Mouse (Mus musculus): ENCODE data around the gene Fgd6.

The Fgd6 gene

GRCm38 (mm10) chr10:94045301-94045700, 9.5 kb downstream of the Fgd6 start:
- DNase-seq (ENCODE audit: low spot score in 2 of 2) = no peak

GRCm38 (mm10) chr10:94047024-94047423, 11.2 kb downstream of the Fgd6 start:
- no peak for DNase-seq (ENCODE audit: low spot score in 2 of 2)

GRCm38 (mm10) chr10:94047845-94048559, 12.2 kb downstream of the Fgd6 start:
- DNase-seq (ENCODE audit: low spot score in 2 of 2) = no peak

- DNase-seq (ENCODE audit: low spot score in 2 of 2) = no peak
Observed at GRCm38 (mm10) chr10:94049121-94049520, 13.3 kb downstream of the Fgd6 start.

DNA sequence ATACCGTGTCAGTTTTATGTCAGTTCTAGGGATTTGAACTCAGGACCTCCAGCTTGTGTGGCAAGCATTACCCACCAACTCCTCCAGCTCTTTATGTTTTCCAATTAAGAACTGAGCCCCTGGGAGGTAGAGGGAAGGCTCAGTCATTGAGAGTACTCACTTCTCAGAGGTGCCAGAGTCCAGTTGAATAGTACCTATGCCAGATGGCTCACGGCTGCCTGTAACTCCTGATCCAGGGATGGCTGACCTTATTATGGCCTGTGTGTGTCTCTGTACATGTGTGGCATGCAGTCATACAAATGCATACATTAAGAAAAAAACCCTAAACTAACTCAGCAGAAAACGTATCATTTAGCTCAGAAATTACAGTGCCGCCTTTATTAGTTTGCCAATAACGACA, 14.9 kb downstream of the Fgd6 start:
- no peak for DNase-seq (ENCODE audit: low spot score in 2 of 2)

DNA sequence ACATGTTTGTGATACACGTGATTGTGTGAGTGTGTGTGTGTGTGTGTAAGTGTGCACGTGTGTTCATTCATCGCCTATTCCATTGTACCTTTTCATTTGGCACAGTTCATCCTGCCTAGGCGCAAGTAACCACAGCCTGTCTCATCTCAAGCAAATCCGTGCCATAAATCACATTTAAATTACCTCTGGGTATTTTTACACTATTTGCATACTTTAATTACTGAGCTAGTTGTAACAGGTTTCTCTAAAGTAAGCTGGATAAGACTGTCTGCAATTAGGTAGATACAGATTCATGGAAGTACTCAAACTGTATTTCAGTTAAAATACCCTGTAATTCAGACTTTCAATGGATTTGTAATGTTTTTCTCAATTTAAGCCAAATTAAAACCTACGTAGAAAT, 20.7 kb downstream of the Fgd6 start:
- no peak for DNase-seq (ENCODE audit: low spot score in 2 of 2)

DNA sequence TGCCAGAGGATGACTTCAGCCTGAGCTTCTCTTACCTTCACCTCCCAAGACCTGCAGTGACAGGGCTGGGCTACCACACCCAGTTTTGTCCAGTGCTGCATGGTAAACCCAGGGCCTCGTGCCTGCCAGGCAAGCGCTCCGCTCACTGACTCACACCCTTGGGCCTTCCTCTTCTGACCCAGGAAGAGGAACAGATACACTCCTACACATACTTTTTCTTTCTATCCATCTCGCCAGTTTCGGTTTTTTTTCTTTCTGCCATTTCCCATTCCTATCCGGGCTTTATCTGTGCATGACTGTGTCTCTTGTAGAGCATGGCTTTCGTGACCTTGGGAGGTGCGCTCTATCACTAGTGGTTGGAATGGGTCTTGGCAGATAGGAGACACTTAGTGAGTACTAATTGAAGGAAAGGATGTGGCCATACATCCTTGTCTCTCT, 23.8 kb downstream of the Fgd6 start:
- no peak for DNase-seq (ENCODE audit: low spot score in 2 of 2)

DNA sequence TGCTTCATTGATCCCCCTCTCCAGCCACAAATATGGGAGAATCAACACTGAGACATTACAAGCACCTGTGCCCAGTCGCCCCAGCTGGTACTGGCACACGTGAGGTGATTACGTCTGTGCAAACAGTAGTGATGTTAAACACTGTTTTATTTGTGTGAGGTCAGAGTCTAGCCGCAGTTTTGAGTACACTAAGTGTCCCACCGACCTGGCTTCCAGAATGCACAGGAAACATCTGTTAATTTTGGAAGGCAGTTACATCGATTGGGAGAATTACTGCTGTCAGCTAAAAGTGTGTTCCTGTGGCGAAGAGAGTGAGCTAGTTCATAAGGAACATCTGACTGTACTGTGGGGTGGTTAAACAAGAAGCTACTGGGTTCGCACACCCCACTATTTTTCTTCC, 24.4 kb downstream of the Fgd6 start:
- DNase-seq (ENCODE audit: low spot score in 2 of 2) = no peak

GRCm38 (mm10) chr10:94062357-94062756, 26.6 kb downstream of the Fgd6 start:
- no peak for DNase-seq (ENCODE audit: low spot score in 2 of 2)

GRCm38 (mm10) chr10:94066896-94067295, 31.1 kb downstream of the Fgd6 start:
- DNase-seq (ENCODE audit: low spot score in 2 of 2) = no peak

- no peak for DNase-seq (ENCODE audit: low spot score in 2 of 2)
Observed at GRCm38 (mm10) chr10:94068701-94069100, 32.9 kb downstream of the Fgd6 start.

DNA sequence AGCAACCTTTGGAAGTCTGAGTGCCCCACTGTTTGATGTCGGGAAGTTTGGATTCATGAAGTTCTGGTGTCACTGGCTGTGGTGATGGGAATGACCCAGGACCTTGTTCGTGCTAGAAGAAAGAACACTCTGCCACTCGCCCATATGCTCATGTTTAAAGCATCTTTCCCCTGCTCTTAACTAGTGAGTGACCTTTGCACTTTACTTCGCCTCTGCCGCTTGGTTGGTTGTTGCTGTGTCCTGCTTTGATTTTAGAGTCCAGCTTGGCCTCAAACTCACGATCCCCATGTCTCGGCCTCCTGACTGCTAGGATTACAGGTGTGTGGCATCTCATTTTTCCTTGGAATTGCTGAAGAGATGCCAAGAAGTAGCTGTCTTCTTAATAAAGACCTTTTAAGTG, 35.8 kb downstream of the Fgd6 start:
- no peak for DNase-seq (ENCODE audit: low spot score in 2 of 2)

DNA sequence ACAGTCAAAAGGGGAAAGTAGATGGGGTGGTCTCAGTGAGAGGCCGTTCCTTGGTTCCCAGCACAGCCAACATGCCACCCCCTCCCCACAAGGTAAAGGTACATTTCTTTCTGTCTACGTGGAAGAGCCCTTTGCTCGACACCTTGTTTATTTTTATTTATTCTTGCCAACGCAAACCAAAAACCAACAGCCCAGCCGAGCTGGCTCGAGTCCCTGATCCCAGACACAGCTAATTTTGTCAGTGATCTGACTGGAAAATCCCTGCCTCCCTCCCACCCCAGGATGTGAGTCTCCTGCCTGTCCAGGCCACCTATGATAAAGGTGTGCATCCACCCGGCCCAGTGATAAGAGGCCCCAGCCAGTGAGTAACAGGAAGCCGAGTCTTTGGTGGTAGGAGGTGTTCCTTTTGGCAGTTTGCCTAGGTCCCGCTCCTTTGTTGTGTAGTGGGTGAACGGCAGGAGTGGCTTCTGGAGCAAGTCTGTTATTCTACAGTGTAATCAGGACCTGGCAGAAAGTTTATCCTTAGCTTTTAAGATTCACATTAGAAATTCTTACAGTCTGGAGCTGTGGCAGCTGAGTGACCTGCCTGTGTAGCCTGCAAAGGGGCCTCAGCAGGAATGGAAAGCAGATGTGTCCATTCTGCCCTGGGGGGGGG, 36.6 kb downstream of the Fgd6 start:
- DNase-seq (ENCODE audit: low spot score in 2 of 2) = no peak

DNA sequence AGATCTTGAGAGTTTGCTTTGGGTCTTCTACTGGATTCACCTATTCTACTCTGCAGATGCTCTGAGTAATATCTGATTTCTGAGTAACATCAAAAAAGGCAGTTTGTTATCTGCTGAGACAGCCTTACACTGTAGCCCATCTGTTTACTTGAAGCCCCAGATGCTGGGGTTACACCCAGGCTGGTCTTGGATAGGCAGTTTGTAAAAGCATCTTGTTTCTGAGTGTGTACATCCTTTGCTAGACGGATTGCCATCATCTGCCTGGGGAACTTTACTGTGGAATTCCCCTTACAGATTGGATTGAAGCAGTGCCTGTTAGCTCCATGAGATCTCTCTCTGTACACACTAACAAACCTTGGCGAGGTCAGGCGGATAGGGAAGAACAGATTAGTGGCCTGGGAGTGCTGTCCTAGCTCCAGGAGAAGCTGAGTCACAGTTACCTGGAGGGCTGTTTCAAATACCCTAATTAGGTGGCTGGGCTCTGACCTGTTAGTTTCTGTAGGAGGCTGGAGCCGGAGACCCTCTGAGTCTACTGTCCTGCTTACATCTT, 37.2 kb downstream of the Fgd6 start:
- DNase-seq (ENCODE audit: low spot score in 2 of 2) = no peak

GRCm38 (mm10) chr10:94076966-94077825, 41.4 kb downstream of the Fgd6 start:
- no peak for DNase-seq (ENCODE audit: low spot score in 2 of 2)

DNA sequence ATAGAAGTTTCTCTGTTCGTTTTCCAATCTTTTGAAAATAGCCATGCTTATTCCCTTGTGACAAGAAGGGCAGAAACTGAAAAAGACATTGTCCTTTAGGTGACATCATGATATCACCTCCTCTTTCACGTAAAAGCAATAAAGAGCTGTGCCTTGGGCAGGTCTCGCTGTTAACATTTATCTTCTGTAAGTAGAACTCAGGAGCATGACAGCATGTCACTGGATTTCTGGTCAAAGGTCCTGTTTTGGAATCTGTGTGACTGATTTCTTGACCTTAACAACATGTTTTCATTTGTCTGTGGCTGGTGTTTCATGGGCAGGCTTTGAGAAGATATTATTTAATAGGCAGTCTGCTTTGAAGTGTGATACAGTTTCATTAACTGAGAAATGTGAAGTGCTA, 44.9 kb downstream of the Fgd6 start:
- DNase-seq (ENCODE audit: low spot score in 2 of 2) = no peak

GRCm38 (mm10) chr10:94082040-94082734, 46.4 kb downstream of the Fgd6 start:
- no peak for DNase-seq (ENCODE audit: low spot score in 2 of 2)

DNA sequence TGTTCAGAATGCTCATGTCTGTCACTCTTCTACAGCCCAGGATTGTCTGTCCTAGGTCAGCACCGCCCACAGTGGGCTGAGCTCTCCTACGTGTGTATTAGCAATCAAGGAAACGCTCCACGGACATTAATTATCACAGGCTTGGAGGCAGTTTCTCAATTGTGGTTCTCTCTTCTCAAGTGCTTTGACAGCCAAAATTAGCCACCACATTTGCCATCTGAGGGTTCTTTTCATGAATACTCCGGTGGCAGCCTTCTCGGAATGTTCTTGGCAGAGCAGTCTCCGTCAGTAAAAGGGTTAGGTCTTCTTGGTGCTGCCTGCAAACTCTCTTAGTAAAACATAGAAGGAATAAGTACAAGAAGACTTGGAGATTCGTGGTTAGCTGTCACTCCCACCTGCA, 50.5 kb downstream of the Fgd6 start:
- DNase-seq (ENCODE audit: low spot score in 2 of 2) = no peak

DNA sequence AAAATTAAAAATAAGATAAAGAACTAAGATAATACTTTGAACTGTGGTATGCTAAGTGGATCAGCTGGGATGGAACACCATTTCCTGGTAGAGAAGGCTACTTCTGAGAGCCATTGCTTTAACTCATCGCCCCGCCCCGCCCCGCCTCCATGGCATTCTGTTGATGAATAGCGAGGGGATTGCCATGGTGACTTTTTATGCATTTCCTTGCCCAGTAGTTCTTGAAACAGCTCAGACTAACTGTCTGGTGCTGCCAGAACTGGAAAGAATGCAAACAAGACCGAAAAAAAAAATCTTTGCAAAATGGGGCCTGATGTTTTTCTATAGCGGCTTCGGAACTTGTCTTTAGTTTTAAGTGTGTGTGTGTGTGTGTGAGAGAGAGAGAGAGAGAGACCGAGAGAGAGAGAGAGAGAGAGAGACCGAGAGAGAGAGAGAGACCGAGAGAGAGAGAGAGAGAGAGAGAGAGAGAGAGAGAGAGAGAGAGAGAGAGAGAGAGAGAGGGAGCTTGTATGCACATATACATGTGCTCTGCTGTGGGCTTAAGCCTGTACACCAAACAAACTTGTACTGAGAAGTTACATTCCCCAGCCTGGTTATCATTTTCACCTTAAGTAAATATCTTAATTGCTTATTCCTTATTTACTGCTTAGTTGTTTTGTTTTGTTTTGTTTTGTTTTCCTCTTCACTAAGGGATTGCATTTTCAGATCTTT, 51.7 kb downstream of the Fgd6 start:
- no peak for DNase-seq (ENCODE audit: low spot score in 2 of 2)

- no peak for DNase-seq (ENCODE audit: low spot score in 2 of 2)
Observed at GRCm38 (mm10) chr10:94090032-94090431, 54.2 kb downstream of the Fgd6 start.

- no peak for DNase-seq (ENCODE audit: low spot score in 2 of 2)
Observed at GRCm38 (mm10) chr10:94093534-94093933, 57.7 kb downstream of the Fgd6 start.
